Mouse (Mus musculus) liver (tissue): ENCODE results near the gene Glis1.
A peak's percentile ranks its signal among the peaks of the same experiment; 100 is the strongest.

Experiments used
- DNase-seq: peaks from one replicate; pipeline ENCODE4 v3.0.0-alpha.2; 2020; ENCODE audit warnings: mixed read lengths

Glis1 gene

DNA sequence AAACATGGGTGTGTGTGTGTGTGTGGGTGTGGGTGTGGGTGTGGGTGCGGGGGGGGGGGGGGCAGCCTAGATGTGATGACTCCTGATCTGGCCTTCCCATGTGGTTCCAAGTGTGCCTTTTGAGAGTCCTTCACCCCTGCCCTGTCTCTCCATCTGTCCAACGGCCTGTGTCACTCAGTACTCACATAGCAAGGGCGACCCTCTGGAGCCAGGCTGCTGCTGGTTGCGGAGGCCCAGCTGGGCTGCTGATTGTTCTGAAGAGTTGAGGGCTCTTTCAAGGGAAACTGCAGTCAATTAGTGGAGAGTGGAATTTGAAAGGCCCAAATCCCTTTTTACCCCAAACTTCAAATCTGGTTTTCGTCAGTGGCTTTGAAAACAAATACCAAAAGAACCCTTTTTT is 86.4 kb downstream of the Glis1 start:
- DNase-seq, result no peak

DNA sequence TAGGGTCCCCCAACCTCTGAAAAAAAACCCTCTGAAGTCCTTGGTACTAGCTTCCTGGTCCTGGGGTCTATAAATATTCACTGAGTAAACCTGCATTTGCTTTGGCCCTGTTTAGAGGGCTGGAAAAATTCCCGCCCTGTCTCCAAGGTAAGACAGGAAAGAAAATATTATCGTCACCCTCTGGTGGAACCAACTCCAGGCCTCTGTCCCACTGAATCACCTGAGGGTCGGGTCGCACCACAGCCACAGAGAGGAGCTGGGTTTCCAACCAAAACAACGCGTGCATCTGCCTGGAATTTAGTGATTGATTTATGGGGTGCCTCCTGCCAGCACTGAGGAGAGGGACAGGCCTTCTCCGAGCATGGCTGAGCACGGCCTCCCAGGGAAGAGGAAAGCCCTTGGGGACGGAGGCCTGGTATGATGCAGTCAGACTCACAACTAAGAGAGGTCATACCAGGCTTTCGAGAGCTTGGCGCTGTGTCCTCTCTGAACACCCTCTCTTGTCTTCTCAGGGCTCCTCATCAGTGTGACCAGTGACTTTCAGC is 89.3 kb downstream of the Glis1 start:
- DNase-seq, result no peak

DNA sequence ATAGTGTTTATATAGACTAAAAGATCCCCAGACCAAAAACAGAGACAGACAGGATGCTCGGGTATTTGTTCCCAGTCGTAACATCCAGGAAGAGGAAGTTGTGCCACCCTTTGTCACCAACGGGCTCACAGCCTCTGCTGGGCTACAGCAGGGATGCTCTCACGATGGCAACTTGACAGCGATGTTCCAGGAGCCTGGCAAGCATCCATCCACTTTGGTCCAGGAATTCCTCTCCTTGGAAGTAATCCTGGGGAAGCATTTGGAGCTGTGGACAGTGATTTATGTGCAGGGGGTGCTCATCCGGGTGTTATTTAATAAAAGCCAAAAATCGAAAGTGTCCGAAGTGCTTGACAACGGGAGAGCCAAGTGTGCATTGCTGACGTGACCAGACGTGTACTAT is 100.7 kb downstream of the Glis1 start:
- DNase-seq, result no peak

DNA sequence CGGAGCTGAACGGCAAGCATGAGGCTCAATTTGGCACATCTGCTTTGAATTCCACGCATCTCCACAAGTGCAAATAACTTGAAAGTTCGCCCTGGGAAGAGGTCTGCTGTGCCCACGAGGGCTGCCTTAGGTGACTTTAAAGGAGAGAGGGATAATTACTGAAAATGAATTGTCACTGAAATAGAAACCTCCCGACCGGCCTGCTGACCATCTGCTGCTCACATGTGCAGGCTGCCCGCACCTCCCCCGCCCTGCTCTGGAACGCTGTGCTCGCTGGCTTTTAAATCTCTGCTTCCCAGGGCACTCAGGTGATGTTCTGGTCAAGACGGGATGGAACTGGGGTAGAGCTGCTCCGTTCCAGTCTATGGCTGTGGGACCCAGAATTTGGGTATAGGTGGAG is 103.7 kb downstream of the Glis1 start:
- no peak for DNase-seq

DNA sequence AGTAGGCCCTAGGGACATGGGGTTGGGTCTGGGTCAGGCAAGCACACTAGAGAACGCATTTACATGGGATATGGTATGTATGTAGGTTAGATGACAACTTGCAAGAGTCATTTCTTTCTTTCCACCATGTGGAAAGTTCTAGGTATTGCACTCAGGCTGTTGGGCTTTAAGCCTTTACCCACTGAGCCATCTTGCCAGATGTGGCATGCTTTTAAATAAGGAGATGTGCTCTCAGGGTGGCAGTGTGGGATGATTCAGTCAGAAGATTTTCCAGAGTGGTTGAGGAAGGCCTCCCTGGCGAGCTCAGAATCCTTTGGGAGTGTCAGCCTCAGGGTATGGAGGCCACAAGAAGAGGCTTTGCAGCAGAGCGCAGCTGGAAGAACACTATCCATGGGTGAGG is 104.2 kb downstream of the Glis1 start:
- DNase-seq, result no peak

- DNase-seq, result no peak
Measured at GRCm38 (mm10) chr4:107539021-107539420, 104.6 kb downstream of the Glis1 start.

- DNase-seq, result no peak
Measured at GRCm38 (mm10) chr4:107541821-107542220, 107.4 kb downstream of the Glis1 start.

DNA sequence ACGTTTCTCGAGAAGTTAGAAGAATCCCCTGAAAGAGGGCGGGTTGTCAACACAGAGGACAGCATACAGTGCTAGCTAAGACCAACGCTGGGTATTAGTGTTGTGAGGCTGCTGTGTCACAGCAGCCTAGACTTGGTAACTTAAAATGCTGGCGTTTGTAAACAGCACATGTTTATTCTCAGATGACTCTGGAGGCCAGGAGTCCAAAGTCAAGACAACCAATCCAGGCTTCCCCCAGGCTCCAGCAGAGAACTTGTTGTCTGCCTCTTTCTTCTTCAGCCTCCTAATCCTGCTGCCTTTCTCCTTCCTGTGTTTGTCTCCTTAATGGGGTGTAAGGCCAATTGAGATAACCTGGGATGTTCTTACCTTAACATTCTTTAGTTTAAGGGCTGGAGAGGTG is 110.5 kb downstream of the Glis1 start:
- DNase-seq, result no peak

DNA sequence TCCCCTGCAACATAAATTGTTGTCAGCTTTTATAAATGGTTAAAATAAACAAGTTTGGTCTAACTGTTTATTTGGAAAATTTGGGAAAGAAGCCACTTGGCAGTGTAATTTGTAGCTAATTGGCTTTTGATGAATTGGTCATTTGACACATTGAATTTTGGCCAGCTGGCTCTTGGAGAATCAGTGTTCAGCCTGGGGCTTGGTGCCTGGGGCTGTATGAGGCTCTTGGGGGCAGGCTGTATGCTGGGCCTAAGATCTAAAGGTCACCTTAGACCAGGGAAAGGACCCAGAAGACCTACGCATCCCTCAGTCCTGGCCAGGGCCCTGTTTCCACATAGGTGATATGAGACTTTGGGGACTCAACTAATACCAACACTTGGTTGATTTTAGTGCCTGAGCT is 111.3 kb downstream of the Glis1 start:
- no peak for DNase-seq

- no peak for DNase-seq
Measured at GRCm38 (mm10) chr4:107546525-107546924, 112.1 kb downstream of the Glis1 start.

GRCm38 (mm10) chr4:107550096-107550495 is 115.7 kb downstream of the Glis1 start:
- DNase-seq, result no peak

- no peak for DNase-seq
Measured at GRCm38 (mm10) chr4:107550546-107550945, 116.2 kb downstream of the Glis1 start.

DNA sequence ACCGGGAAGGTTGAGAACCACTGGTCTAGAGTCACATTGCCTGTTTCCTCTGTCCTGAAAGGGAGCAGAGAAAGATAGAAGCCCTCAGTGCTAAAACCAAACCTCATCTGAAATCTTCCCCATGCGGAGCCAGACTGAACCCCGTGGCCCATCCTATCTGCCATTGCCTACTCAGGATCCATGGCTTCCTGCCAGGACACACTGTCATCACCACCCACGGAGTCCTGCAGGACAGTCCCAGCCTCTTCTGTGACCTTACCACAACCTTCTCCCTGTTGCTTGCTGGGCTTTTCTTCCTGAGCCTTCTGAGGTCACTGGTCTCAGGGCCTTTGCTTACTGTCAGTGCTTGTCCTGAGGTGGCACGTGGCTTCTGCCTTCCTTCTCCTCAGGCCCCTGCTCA is 118.3 kb downstream of the Glis1 start:
- no peak for DNase-seq

GRCm38 (mm10) chr4:107553774-107554173 is 119.4 kb downstream of the Glis1 start:
- no peak for DNase-seq

DNA sequence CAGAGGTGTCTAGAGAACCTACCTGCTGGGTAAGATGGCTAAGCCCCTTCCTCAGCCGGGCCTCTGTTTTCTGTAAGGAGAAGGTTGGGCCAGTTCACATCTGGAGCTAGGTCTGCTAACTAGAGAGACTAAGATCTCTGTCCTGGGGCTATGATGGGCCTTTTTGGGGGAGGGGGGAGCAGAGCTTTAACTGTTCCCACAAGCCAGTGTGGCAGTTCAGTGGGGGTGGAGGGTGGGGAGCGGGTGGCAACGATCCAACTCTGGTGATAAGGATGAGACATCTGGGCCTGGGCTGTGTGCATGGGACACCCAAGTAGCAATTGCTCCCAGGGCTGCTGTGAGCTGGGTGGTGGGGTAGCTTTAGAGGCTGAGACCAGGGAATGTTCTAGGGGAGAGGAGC is 124.4 kb downstream of the Glis1 start:
- DNase-seq, result peak; percentile 37

DNA sequence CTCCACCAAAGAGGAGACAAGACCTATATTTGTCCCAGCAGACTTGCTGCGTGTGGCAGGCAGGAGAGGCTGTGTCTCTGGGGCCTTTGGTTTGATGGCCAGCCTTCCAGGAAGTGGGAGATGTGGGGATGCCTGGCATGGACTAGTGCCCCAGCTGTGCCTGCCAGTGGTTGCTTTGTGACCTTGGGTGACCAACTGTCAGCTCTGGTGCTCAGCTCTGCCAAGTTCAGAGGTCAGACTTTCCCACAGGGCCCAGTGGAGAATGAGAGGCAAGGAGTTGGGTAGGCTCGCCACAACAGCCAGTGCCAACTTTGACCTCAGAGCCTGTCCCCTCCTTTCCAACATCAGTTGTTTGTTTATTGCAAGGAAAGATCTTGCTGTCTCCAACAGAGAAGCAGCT is 126.7 kb downstream of the Glis1 start:
- no peak for DNase-seq

DNA sequence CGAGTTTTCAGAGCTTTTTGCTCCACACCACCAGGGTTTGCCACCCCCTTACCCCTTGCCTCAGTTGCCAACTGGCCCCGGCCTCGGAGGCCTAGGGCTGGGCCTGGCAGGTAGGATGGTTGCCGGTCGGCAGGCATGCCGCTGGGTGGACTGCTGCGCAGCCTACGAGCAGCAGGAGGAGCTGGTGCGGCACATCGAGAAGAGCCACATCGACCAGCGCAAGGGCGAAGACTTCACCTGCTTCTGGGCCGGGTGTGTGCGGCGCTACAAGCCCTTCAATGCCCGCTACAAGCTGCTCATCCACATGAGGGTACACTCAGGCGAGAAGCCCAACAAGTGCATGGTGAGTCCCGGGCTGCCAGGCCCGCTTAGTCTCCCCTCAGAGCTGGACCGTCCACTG is 133.8 kb downstream of the Glis1 start:
- DNase-seq, result no peak

- no peak for DNase-seq
Measured at GRCm38 (mm10) chr4:107568881-107569443, 134.6 kb downstream of the Glis1 start.

- no peak for DNase-seq
Measured at GRCm38 (mm10) chr4:107570329-107571014, 136.1 kb downstream of the Glis1 start.

GRCm38 (mm10) chr4:107575781-107576180 is 141.4 kb downstream of the Glis1 start:
- DNase-seq, result no peak

- no peak for DNase-seq
Measured at GRCm38 (mm10) chr4:107576742-107577141, 142.4 kb downstream of the Glis1 start.

DNA sequence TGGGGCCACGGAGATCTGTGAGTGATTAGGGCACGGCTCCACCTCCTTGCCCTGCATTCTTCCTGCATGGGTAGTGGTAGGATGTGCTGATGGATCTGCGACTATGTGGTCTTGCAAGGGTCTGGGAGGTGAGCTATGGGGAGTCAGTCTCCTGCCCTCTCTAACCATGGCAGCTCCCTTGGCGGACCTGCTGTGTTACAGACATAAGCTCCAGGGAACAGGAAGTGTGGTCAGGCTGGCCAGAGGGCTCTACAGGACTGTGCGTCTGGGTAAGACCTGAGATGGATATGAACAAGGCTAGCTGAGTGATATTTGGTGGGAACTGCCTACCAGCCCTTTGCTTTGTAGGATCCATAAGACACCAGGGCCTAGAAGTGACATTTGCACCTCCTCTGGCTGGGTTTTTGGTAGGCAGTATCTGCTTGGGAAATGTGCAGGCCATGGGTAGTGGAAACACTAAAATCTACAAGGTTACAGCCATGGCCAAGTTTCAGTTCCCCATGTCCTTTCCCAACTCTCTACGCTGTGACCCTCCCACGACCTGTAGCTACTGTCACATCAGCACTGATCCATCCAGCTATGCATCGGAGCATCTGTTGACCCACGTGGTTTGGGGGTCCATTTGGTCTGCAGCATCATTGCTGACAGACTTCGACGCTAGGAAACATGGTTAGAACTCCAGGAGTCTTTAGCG is 142.9 kb downstream of the Glis1 start:
- no peak for DNase-seq

GRCm38 (mm10) chr4:107580883-107581282 is 146.5 kb downstream of the Glis1 start:
- DNase-seq, result no peak

GRCm38 (mm10) chr4:107586391-107586790 is 152.0 kb downstream of the Glis1 start:
- DNase-seq, result no peak
